Mouse (Mus musculus) kidney, embryonic 14.5 days (tissue): ENCODE results near the gene Slc10a3. TPM values are rescaled to one million over a fixed set of nuclear protein-coding genes. Genes with fewer than 3 reads are reported as not detected.

Source experiments
- ATAC-seq: fragments of 200-750 bp; cut with Nextera tagmentation; 2 replicates; pipeline ENCODE4 v1.8.0; 2017; ENCODE audit warnings: moderate number of reproducible peaks, mild to moderate bottlenecking, moderate TSS enrichment, moderate library complexity; ENCODE audit not compliant: low FRiP score, low TSS enrichment
- H3K27ac ChIP-seq: fragments of 300-500 bp; sonication (generic); 2 replicates; pipeline ENCODE4 v1.5.1; 2014; ENCODE audit warnings: low read depth, mild to moderate bottlenecking, low read length, moderate library complexity, mixed read lengths
- H3K27me3 ChIP-seq: fragments of 300-500 bp; sonication (generic); 2 replicates; pipeline ENCODE4 v1.6.1; 2014; ENCODE audit warnings: mild to moderate bottlenecking, low read length; ENCODE audit not compliant: control insufficient read depth, insufficient read depth
- H3K36me3 ChIP-seq: fragments of 300-500 bp; sonication (generic); 2 replicates; pipeline ENCODE4 v1.6.1; 2014; ENCODE audit warnings: low read length, mixed read lengths; ENCODE audit not compliant: control insufficient read depth, insufficient read depth
- H3K4me1 ChIP-seq: fragments of 300-500 bp; sonication (generic); 2 replicates; pipeline ENCODE4 v1.6.1; 2014; ENCODE audit warnings: low read length, mixed read lengths; ENCODE audit not compliant: control insufficient read depth, insufficient read depth
- H3K4me2 ChIP-seq: fragments of 300-500 bp; sonication (generic); replicated peaks from 2 replicates; pipeline ENCODE4 v1.6.1; 2014; ENCODE audit warnings: low read depth, mild to moderate bottlenecking, low read length
- H3K4me3 ChIP-seq: fragments of 300-500 bp; sonication (generic); 2 replicates; pipeline ENCODE4 v1.5.1; 2014; ENCODE audit warnings: mild to moderate bottlenecking, low read length
- H3K9ac ChIP-seq: fragments of 300-500 bp; sonication (generic); 2 replicates; pipeline ENCODE4 v1.6.1; 2014; ENCODE audit warnings: low read depth, mild to moderate bottlenecking, low read length, moderate library complexity
- H3K9me3 ChIP-seq: fragments of 300-500 bp; sonication (generic); 2 replicates; pipeline ENCODE4 v1.6.1; 2016; ENCODE audit warnings: low read length; ENCODE audit not compliant: control insufficient read depth
- WGBS: fragments of 180-500 bp; shearing (Covaris S2); extraction: QIAGEN DNeasy Blood & Tissue Kit; methylation state at CpG from one replicate; pipeline ENCODE4 v1.1.7; 2014; 5-methylcytosine and 5-hydroxymethylcytosine counted together
- polyA plus RNA-seq: library from polyadenylated mRNA; unstranded; fragments of >200 nt; fragmentation: Nextera tagmentation; extraction: Ambion mirVana; gene quantifications from 2 replicates; pipeline ENCODE4 v1.2.1, GENCODE M21; 2014

Slc10a3 gene
- 16.2 and 23.5 TPM in 2 replicates for polyA plus RNA-seq

GRCm38 (mm10) chrX:74372888-74373549 lies at the start of gene Slc10a3, which contains the start of gene Ubl4a:
Gene Slc10a3 (minus strand): TSS chrX:74373349.
Gene Ubl4a (minus strand): TSS chrX:74373218.
- WGBS, result 28% methylated on average over 32 of the region's 32 CpGs
- Histone ChIP-seq H3K27ac (no peak within 1 kb of the TSS), H3K4me2 (peak within 1 kb of the TSS; percentile 53), H3K9ac (peak within 1 kb of the TSS; percentile 57), H3K9me3 (no peaks in the 10 kb centered on the region), H3K36me3 (peaks cover 2% of the 10 kb centered on the region; the same call in 1 of the 2 replicates), H3K4me3 (peak within 1 kb of the TSS; percentile 48), H3K27me3 (no peaks in the 10 kb centered on the region), H3K4me1 (no peaks in the 10 kb centered on the region)
- ATAC-seq, result peak; percentile 95

GRCm38 (mm10) chrX:74413377-74413776 lies 40.2 kb upstream of the Slc10a3 start:
- no peaks in the 10 kb centered on the region for H3K9me3 ChIP-seq
- H3K27ac ChIP-seq, result no peak overlapping the region
- no peaks in the 10 kb centered on the region for H3K27me3 ChIP-seq
- no peak overlapping the region for H3K4me2 ChIP-seq
- H3K4me3 ChIP-seq, result no peak overlapping the region
- H3K9ac ChIP-seq, result no peak overlapping the region
- no peaks in the 10 kb centered on the region for H3K4me1 ChIP-seq
- peak; percentile 76 for ATAC-seq
- no peaks in the 10 kb centered on the region; the same call in 1 of the 2 replicates for H3K36me3 ChIP-seq

GRCm38 (mm10) chrX:74408340-74408739 lies 35.2 kb upstream of the Slc10a3 start:
- H3K4me3 ChIP-seq, result no peak overlapping the region
- ATAC-seq, result no peak
- no peak overlapping the region for H3K4me2 ChIP-seq
- no peaks in the 10 kb centered on the region for H3K27me3 ChIP-seq
- no peaks in the 10 kb centered on the region for H3K9me3 ChIP-seq
- WGBS, result 57% methylated on average over 2 of the region's 2 CpGs
- H3K27ac ChIP-seq, result no peak overlapping the region
- no peaks in the 10 kb centered on the region for H3K4me1 ChIP-seq
- H3K9ac ChIP-seq, result no peak overlapping the region
- H3K36me3 ChIP-seq, result no peaks in the 10 kb centered on the region; the same call in 1 of the 2 replicates

GRCm38 (mm10) chrX:74400136-74400535 lies 27.0 kb upstream of the Slc10a3 start:
- Histone ChIP-seq H3K27me3 (no peaks in the 10 kb centered on the region), H3K36me3 (no peaks in the 10 kb centered on the region), H3K9ac (no peak overlapping the region), H3K4me3 (no peak overlapping the region), H3K4me1 (no peaks in the 10 kb centered on the region), H3K9me3 (no peaks in the 10 kb centered on the region), H3K27ac (no peak overlapping the region), H3K4me2 (no peak overlapping the region)
- ATAC-seq, result no peak
- 81% methylated on average over 3 of the region's 3 CpGs for WGBS

GRCm38 (mm10) chrX:74392535-74393443 lies 19.6 kb upstream of the Slc10a3 start, which contains the start of the genes Fam3a and Ikbkg:
Gene Fam3a (minus strand): TSS chrX:74393272.
Gene Ikbkg (plus strand): TSS chrX:74393290.
- Histone ChIP-seq H3K4me3 (peak within 1 kb of the TSS; percentile 51), H3K4me2 (peak within 1 kb of the TSS; percentile 55), H3K9me3 (no peaks in the 10 kb centered on the region), H3K27ac (peak within 1 kb of the TSS; percentile 80), H3K27me3 (no peaks in the 10 kb centered on the region), H3K9ac (peak within 1 kb of the TSS; percentile 74), H3K4me1 (no peaks in the 10 kb centered on the region), H3K36me3 (peaks cover under 1% of the 10 kb centered on the region; the same call in 1 of the 2 replicates)
- 29% methylated on average over 30 of the region's 30 CpGs for WGBS
- ATAC-seq, result peak; percentile 100

GRCm38 (mm10) chrX:74388153-74388552 lies 15.0 kb upstream of the Slc10a3 start:
- H3K4me2 ChIP-seq, result no peak overlapping the region
- H3K4me1 ChIP-seq, result no peaks in the 10 kb centered on the region
- no peaks in the 10 kb centered on the region for H3K9me3 ChIP-seq
- no peak overlapping the region for H3K4me3 ChIP-seq
- H3K9ac ChIP-seq, result no peak overlapping the region
- H3K27ac ChIP-seq, result no peak overlapping the region
- peaks cover 15% of the 10 kb centered on the region; the same call in 1 of the 2 replicates for H3K36me3 ChIP-seq
- no peaks in the 10 kb centered on the region for H3K27me3 ChIP-seq
- no peak for ATAC-seq

GRCm38 (mm10) chrX:74384451-74384850 lies 11.3 kb upstream of the Slc10a3 start:
- no peaks in the 10 kb centered on the region for H3K4me1 ChIP-seq
- H3K27me3 ChIP-seq, result no peaks in the 10 kb centered on the region
- no peak overlapping the region for H3K27ac ChIP-seq
- H3K9me3 ChIP-seq, result no peaks in the 10 kb centered on the region
- ATAC-seq, result no peak
- H3K4me2 ChIP-seq, result no peak overlapping the region
- 95% methylated on average over 2 of the region's 2 CpGs for WGBS
- H3K9ac ChIP-seq, result no peak overlapping the region
- no peak overlapping the region for H3K4me3 ChIP-seq
- peaks cover 15% of the 10 kb centered on the region; the same call in 1 of the 2 replicates for H3K36me3 ChIP-seq

- Histone ChIP-seq H3K27me3 (no peaks in the 10 kb centered on the region), H3K9me3 (no peaks in the 10 kb centered on the region), H3K4me2 (peak overlapping the region; percentile 47), H3K36me3 (peaks cover 2% of the 10 kb centered on the region; the same call in 1 of the 2 replicates), H3K27ac (peak overlapping the region; percentile 67), H3K4me3 (peak overlapping the region; percentile 56), H3K4me1 (no peaks in the 10 kb centered on the region), H3K9ac (peak overlapping the region; percentile 79)
- 35% methylated on average over 49 of the region's 49 CpGs for WGBS
- peak; percentile 86 for ATAC-seq
Observed at GRCm38 (mm10) chrX:74368209-74368909, 4.8 kb downstream of the Slc10a3 start.
